Mouse (Mus musculus) heart, postnatal 25 days (tissue): ENCODE measurements around the gene Klri1. TPM values are rescaled to one million over a fixed set of nuclear protein-coding genes. Genes with fewer than 3 reads are reported as not detected.
"Not testable (repeated sequence)": the region's sequence is repeated elsewhere in the genome, so short reads cannot be mapped to it uniquely, and the experiment has no call there.

ENCODE experiments used
- DNase-seq: peaks from one replicate; pipeline ENCODE4 v3.0.0; 2022; ENCODE audit warnings: low spot score
- intact Hi-C: fragments of 180-260 bp; cut with DNase I; formaldehyde crosslinking; loops from one replicate; pipeline ENCODE4 v1.15.1; 2025
- microRNA-seq: library from miRNA; unstranded; fragments of <30 nt; microRNA quantifications from one replicate; pipeline ENCODE4 v1.2.0, GENCODE M21; 2022
- total RNA-seq, 2 experiments: library from RNA; stranded (reverse); gene quantifications; 2 replicates each; pipeline ENCODE4 v1.2.3; 2021

Gene Klri1
- not detected for total RNA-seq

- DNase-seq, result no peak
- intact Hi-C loops, result no loop called here
Observed at GRCm38 (mm10) chr6:129717032-129717431, at the start of gene Klri1. Gene Klri1, minus strand, starts transcription at chr6:129717132.

- intact Hi-C loops, result no loop called here
- no peak for DNase-seq
Observed at GRCm38 (mm10) chr6:129747654-129748032, 30.7 kb upstream of the Klri1 start.

- intact Hi-C loops, result no loop called here
Observed at GRCm38 (mm10) chr6:129747016-129747653, 30.2 kb upstream of the Klri1 start.

GRCm38 (mm10) chr6:129746151-129746550 is 29.2 kb upstream of the Klri1 start:
- intact Hi-C loops, result no loop called here
- DNase-seq, result no peak

More at GRCm38 (mm10) chr6:129747016-129747653, 30.2 kb upstream of the Klri1 start:
- DNase-seq, result no peak

- no peak for DNase-seq
- intact Hi-C loops, result no loop called here
Observed at GRCm38 (mm10) chr6:129740069-129740721, 23.3 kb upstream of the Klri1 start, which contains the start of gene Klri2. Gene Klri2, minus strand, starts transcription at chr6:129740484.

- intact Hi-C loops, result no loop called here
- no peak for DNase-seq
Observed at GRCm38 (mm10) chr6:129736414-129736813, 19.5 kb upstream of the Klri1 start.

- intact Hi-C loops, result no loop called here
- DNase-seq, result no peak
Observed at GRCm38 (mm10) chr6:129727237-129727636, 10.3 kb upstream of the Klri1 start.

GRCm38 (mm10) chr6:129721390-129721789 is 4.5 kb upstream of the Klri1 start:
- no peak for DNase-seq
- intact Hi-C loops, result no loop called here

GRCm38 (mm10) chr6:129720487-129720886 is 3.6 kb upstream of the Klri1 start:
- intact Hi-C loops, result no loop called here
- DNase-seq, result no peak

- intact Hi-C loops, result no loop called here
- no peak for DNase-seq
Observed at GRCm38 (mm10) chr6:129713566-129713965, 3.4 kb downstream of the Klri1 start.

- DNase-seq, intact Hi-C loops: not testable (repeated sequence)
Observed at GRCm38 (mm10) chr6:129691436-129691835, 25.5 kb downstream of the Klri1 start.

- intact Hi-C loops, result no loop called here
- DNase-seq, result no peak
Observed at GRCm38 (mm10) chr6:129680379-129680778, 36.6 kb downstream of the Klri1 start.

GRCm38 (mm10) chr6:129678873-129679272 is 38.1 kb downstream of the Klri1 start, which contains the start of gene Klrc1:
Gene Klrc1, minus strand, starts transcription at chr6:129678973.
- no peak for DNase-seq
- intact Hi-C loops, result no loop called here

GRCm38 (mm10) chr6:129661301-129661700 is 55.6 kb downstream of the Klri1 start:
- DNase-seq, intact Hi-C loops: not testable (repeated sequence)

GRCm38 (mm10) chr6:129660589-129660988 is 56.3 kb downstream of the Klri1 start, which contains the start of gene Klrc2:
Gene Klrc2, minus strand, starts transcription at chr6:129660689.
- intact Hi-C loops, result not testable (repeated sequence)

More at GRCm38 (mm10) chr6:129660589-129660988, 56.3 kb downstream of the Klri1 start, which contains the start of gene Klrc2:
- not testable (repeated sequence) for DNase-seq

Small RNAs within 50 kb of the gene (microRNA-seq; reads per million reads assigned to microRNA genes)
- not detected for gene Mir680-1

Other genes with a start within 250 kb of the Klri1 start
- gene Olr1, start 210.0 kb downstream of the Klri1 start, total RNA-seq, result under 1 TPM; 0.06 to 0.47 TPM
- gene Tmem52b, start 204.6 kb downstream of the Klri1 start, total RNA-seq, result not detected
- 100 to 1,000 TPM in 1 of 2 experiments, 10 to 100 TPM in 1; 97.1 to 107 TPM for gene Gabarapl1, start 184.0 kb downstream of the Klri1 start, total RNA-seq
- gene Klre1, start 139.2 kb downstream of the Klri1 start, total RNA-seq, result not detected
- gene Klrd1, start 125.3 kb downstream of the Klri1 start, total RNA-seq, result not detected
- gene Klrk1, start 93.3 kb downstream of the Klri1 start, total RNA-seq, result under 1 TPM in 1 of 2 experiments, not detected in 1; 0.25 TPM
- not detected for gene Klrc3, start 73.8 kb downstream of the Klri1 start, total RNA-seq
- gene Klrc2, start 56.4 kb downstream of the Klri1 start, total RNA-seq, result not detected
- gene Klrc1, start 38.2 kb downstream of the Klri1 start, total RNA-seq, result not detected
- gene Klri2, start 23.4 kb upstream of the Klri1 start, total RNA-seq, result not detected
- gene Gm156, start 67.1 kb upstream of the Klri1 start, total RNA-seq, result not detected
- not detected for gene Gm17631, start 145.5 kb upstream of the Klri1 start, total RNA-seq
- gene Klra17, start 159.5 kb upstream of the Klri1 start, total RNA-seq, result not detected
- gene Klra5, start 200.5 kb upstream of the Klri1 start, total RNA-seq, result not detected